Mouse (Mus musculus) ovary, adult 2 months (tissue): ENCODE data around the gene Tmem123. TPM values are rescaled to one million over a fixed set of nuclear protein-coding genes. Genes with fewer than 3 reads are reported as not detected.

Experiments
- polyA plus RNA-seq: library from polyadenylated mRNA; depleted of rRNA; stranded (reverse); fragments of >200 nt; gene quantifications from 2 replicates; pipeline ENCODE4 v1.2.3, GENCODE M21; 2012; rRNA removed

The Tmem123 gene
- polyA plus RNA-seq, result 74.7 and 107 TPM in 2 replicates

GRCm38 (mm10) chr9:7763614-7764300 is at the start of gene Tmem123:
TSS of gene Tmem123 (plus strand) at chr9:7764041.

GRCm38 (mm10) chr9:7836905-7837805 is 73.3 kb downstream of the Tmem123 start, which contains the start of gene Birc2:
TSS of gene Birc2 (minus strand) at chr9:7837064.

Other genes starting within 250 kb of the Tmem123 start
- gene Mmp8, start 205.6 kb upstream of the Tmem123 start, polyA plus RNA-seq, result 0.61 and 0.70 TPM in 2 replicates
- 0.18 TPM in 1 of 2 replicates, not detected in the other for gene Mmp27, start 192.6 kb upstream of the Tmem123 start, polyA plus RNA-seq
- gene Mmp20, start 135.8 kb upstream of the Tmem123 start, polyA plus RNA-seq, result not detected in 2 replicates
- gene Mmp7, start 72.0 kb upstream of the Tmem123 start, polyA plus RNA-seq, result 1.5 and 6.2 TPM in 2 replicates
- gene Birc2, start 73.0 kb downstream of the Tmem123 start, polyA plus RNA-seq, result 19.4 and 21.5 TPM in 2 replicates
- gene Birc3, start 109.1 kb downstream of the Tmem123 start, polyA plus RNA-seq, result 6.9 and 9.5 TPM in 2 replicates
- gene Yap1, start 240.6 kb downstream of the Tmem123 start, polyA plus RNA-seq, result 83.5 and 102 TPM in 2 replicates